Mouse (Mus musculus) lung, embryonic 14.5 days (tissue): ENCODE measurements around the gene Trim41. TPM values are rescaled to one million over a fixed set of nuclear protein-coding genes. Genes with fewer than 3 reads are reported as not detected.
A peak's percentile ranks its signal among the peaks of the same experiment; 100 is the strongest.

Experiments used
- ATAC-seq: fragments of 200-750 bp; cut with Nextera tagmentation; 2 replicates; pipeline ENCODE4 v1.8.0; 2017; ENCODE audit warnings: mild to moderate bottlenecking, moderate TSS enrichment, moderate library complexity; ENCODE audit not compliant: insufficient read depth
- DNase-seq: peaks from one replicate; pipeline ENCODE4 v3.0.0-alpha.2; 2015
- H3K27ac ChIP-seq: fragments of 300-500 bp; sonication (generic); 2 replicates; pipeline ENCODE4 v1.5.1; 2014; ENCODE audit warnings: low read depth, mild to moderate bottlenecking, moderate library complexity
- H3K27me3 ChIP-seq: fragments of 300-500 bp; sonication (generic); 2 replicates; pipeline ENCODE4 v1.6.1; 2014; ENCODE audit warnings: low read length, control low read depth; ENCODE audit not compliant: insufficient read depth
- H3K36me3 ChIP-seq: fragments of 300-500 bp; sonication (generic); 2 replicates; pipeline ENCODE4 v1.6.1; 2014; ENCODE audit warnings: control low read depth; ENCODE audit not compliant: insufficient read depth
- H3K4me1 ChIP-seq: fragments of 300-500 bp; sonication (generic); 2 replicates; pipeline ENCODE4 v1.6.1; 2014; ENCODE audit warnings: antibody characterized with exemption, control low read depth; ENCODE audit not compliant: insufficient read depth
- H3K4me2 ChIP-seq: fragments of 300-500 bp; sonication (generic); 2 replicates; pipeline ENCODE4 v1.6.1; 2014; ENCODE audit warnings: mild to moderate bottlenecking
- H3K4me3 ChIP-seq: fragments of 300-500 bp; sonication (generic); 2 replicates; pipeline ENCODE4 v1.5.1; 2014; ENCODE audit warnings: low read depth, low read length
- H3K9ac ChIP-seq: fragments of 300-500 bp; sonication (generic); 2 replicates; pipeline ENCODE4 v1.6.1; 2014
- H3K9me3 ChIP-seq: fragments of 300-500 bp; sonication (generic); 2 replicates; pipeline ENCODE4 v1.6.1; 2016; ENCODE audit warnings: low read depth, low read length, control low read depth
- CTCF ChIP-seq: IDR thresholded peaks from 2 replicates; pipeline ENCODE4 v1.5.1; 2016; ENCODE audit warnings: antibody characterized with exemption, low read depth
- WGBS: fragments of 180-500 bp; shearing (Covaris S2); extraction: QIAGEN DNeasy Blood & Tissue Kit; methylation state at CpG from one replicate; pipeline ENCODE4 v1.1.7; 2014; 5-methylcytosine and 5-hydroxymethylcytosine counted together
- polyA plus RNA-seq: library from polyadenylated mRNA; unstranded; fragments of >200 nt; fragmentation: Nextera tagmentation; extraction: Ambion mirVana; gene quantifications from 2 replicates; pipeline ENCODE4 v1.2.1, GENCODE M21; 2014

The Trim41 gene
- polyA plus RNA-seq, 1 experiment from 2014 or later = 4.6 TPM

DNA sequence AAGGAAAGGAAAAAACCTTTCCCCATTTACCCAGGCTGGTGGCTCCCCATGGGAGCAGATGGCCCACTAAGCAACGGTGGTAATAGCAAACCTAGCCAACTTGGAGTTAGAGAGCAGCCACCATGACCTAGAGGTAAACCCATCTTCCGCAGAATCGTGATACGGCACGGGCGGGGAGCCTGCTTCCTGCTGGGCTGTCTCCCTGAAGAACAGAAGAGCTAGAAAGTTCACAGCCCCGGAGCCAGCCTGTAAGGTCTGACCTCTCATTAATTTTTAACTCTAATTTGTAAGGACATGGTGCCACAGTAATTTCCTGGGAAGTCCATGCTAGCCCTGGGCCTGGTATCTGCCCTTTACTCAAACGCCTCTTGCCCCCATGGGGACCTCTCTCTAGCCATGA is 26.2 kb downstream of the Trim41 start:
- no peak for TF ChIP-seq CTCF
- no peak for DNase-seq
- 45% methylated on average over 8 of the region's 8 CpGs for WGBS
- ATAC-seq = no peak
- no peaks in the 10 kb centered on the region for H3K4me1 ChIP-seq
- no peaks in the 10 kb centered on the region for H3K27me3 ChIP-seq
- no peak overlapping the region; the same call in 1 of the 2 replicates for H3K4me2 ChIP-seq
- no peak overlapping the region for H3K9ac ChIP-seq
- no peak overlapping the region for H3K27ac ChIP-seq
- H3K4me3 ChIP-seq = no peak overlapping the region
- H3K9me3 ChIP-seq = no peaks in the 10 kb centered on the region
- H3K36me3 ChIP-seq = no peaks in the 10 kb centered on the region

GRCm38 (mm10) chr11:48789973-48790823 is 27.0 kb downstream of the Trim41 start:
- Histone ChIP-seq H3K4me3 (peak overlapping the region; percentile 19; the same call in 1 of the 2 replicates), H3K27ac (no peak overlapping the region), H3K4me1 (no peaks in the 10 kb centered on the region), H3K27me3 (no peaks in the 10 kb centered on the region), H3K9ac (0 out of 2 replicates have a peak overlapping the region, but pooled peaks have one; percentile 30), H3K36me3 (no peaks in the 10 kb centered on the region), H3K9me3 (no peaks in the 10 kb centered on the region), H3K4me2 (peak overlapping the region; percentile 53)
- peak; percentile 94 for DNase-seq
- peak; percentile 88 for TF ChIP-seq CTCF
- WGBS = 13% methylated on average over 20 of the region's 20 CpGs
- peak; percentile 58 for ATAC-seq

- Histone ChIP-seq H3K27ac (no peak overlapping the region), H3K36me3 (no peaks in the 10 kb centered on the region), H3K4me3 (no peak overlapping the region), H3K9me3 (no peaks in the 10 kb centered on the region), H3K27me3 (no peaks in the 10 kb centered on the region), H3K4me1 (no peaks in the 10 kb centered on the region), H3K9ac (no peak overlapping the region), H3K4me2 (peak overlapping the region; percentile 53; the same call in 1 of the 2 replicates)
- ATAC-seq (no peak), DNase-seq (no peak)
- WGBS = 77% methylated on average over 5 of the region's 5 CpGs
- TF ChIP-seq CTCF = no peak
Measured at GRCm38 (mm10) chr11:48789215-48789614, 27.9 kb downstream of the Trim41 start.

- ATAC-seq (peak; percentile 65), DNase-seq (peak; percentile 95)
- TF ChIP-seq CTCF = peak; percentile 76
- Histone ChIP-seq H3K36me3 (no peaks in the 10 kb centered on the region), H3K4me3 (peak overlapping the region; percentile 34), H3K4me1 (no peaks in the 10 kb centered on the region), H3K4me2 (peak overlapping the region; percentile 53), H3K9ac (peak overlapping the region; percentile 14; the same call in 1 of the 2 replicates), H3K27me3 (no peaks in the 10 kb centered on the region), H3K27ac (no peak overlapping the region), H3K9me3 (no peaks in the 10 kb centered on the region)
- 7% methylated on average over 16 of the region's 16 CpGs for WGBS
Measured at GRCm38 (mm10) chr11:48788311-48789089, 28.7 kb downstream of the Trim41 start.

GRCm38 (mm10) chr11:48787455-48788211 is 29.5 kb downstream of the Trim41 start:
- H3K27ac ChIP-seq = no peak overlapping the region; the same call in 1 of the 2 replicates
- H3K9me3 ChIP-seq = no peaks in the 10 kb centered on the region
- ATAC-seq (peak; percentile 81), DNase-seq (peak; percentile 73)
- H3K4me1 ChIP-seq = no peaks in the 10 kb centered on the region
- no peak overlapping the region for H3K9ac ChIP-seq
- 44% methylated on average over 10 of the region's 10 CpGs for WGBS
- peak overlapping the region; percentile 53 for H3K4me2 ChIP-seq
- H3K36me3 ChIP-seq = no peaks in the 10 kb centered on the region
- no peak for TF ChIP-seq CTCF
- peak overlapping the region; percentile 34 for H3K4me3 ChIP-seq
- no peaks in the 10 kb centered on the region for H3K27me3 ChIP-seq

GRCm38 (mm10) chr11:48782243-48782642 is 34.9 kb downstream of the Trim41 start:
- WGBS = 82% methylated on average over 4 of the region's 4 CpGs
- no peak overlapping the region for H3K4me2 ChIP-seq
- H3K4me1 ChIP-seq = no peaks in the 10 kb centered on the region
- no peaks in the 10 kb centered on the region for H3K9me3 ChIP-seq
- DNase-seq = no peak
- H3K36me3 ChIP-seq = no peaks in the 10 kb centered on the region
- H3K4me3 ChIP-seq = no peak overlapping the region
- no peak for TF ChIP-seq CTCF
- no peak overlapping the region for H3K27ac ChIP-seq
- no peak for ATAC-seq
- no peak overlapping the region for H3K9ac ChIP-seq
- H3K27me3 ChIP-seq = no peaks in the 10 kb centered on the region
